Mouse (Mus musculus) heart, adult 18-20 months (tissue): ENCODE data around the gene Rnf215. TPM values are rescaled to one million over a fixed set of nuclear protein-coding genes. Genes with fewer than 3 reads are reported as not detected.

ENCODE experiments used
- microRNA-seq, 2 experiments: library from miRNA; unstranded; fragments of <30 nt; microRNA quantifications; one replicate each; pipeline ENCODE4 v1.2.0; 2022
- total RNA-seq, 2 experiments: library from RNA; stranded (reverse); gene quantifications; 2 replicates each; pipeline ENCODE4 v1.2.3; 2021

The Rnf215 gene
- total RNA-seq, 2 experiments from 2014 or later, result 11.6 to 13.5 TPM

Small RNA genes lying within 50 kb of the gene (microRNA-seq; reads per million reads assigned to microRNA genes)
- gene Mir3060, result 0.38 to 0.54 reads per million in 2 experiments

Other genes starting within 250 kb of the Rnf215 start
- under 1 TPM; 0.55 to 0.64 TPM for gene 4921536K21Rik, start 240.1 kb upstream of the Rnf215 start, total RNA-seq
- 10 to 100 TPM; 28.3 to 28.6 TPM for gene Dusp18, start 240.0 kb upstream of the Rnf215 start, total RNA-seq
- gene Slc35e4, start 220.5 kb upstream of the Rnf215 start, total RNA-seq, result 1 to 10 TPM; 3.5 TPM
- gene Tcn2, start 203.0 kb upstream of the Rnf215 start, total RNA-seq, result 10 to 100 TPM; 37.9 to 50.5 TPM
- gene Pes1, start 171.2 kb upstream of the Rnf215 start, total RNA-seq, result 10 to 100 TPM; 27.4 to 27.6 TPM
- not detected for gene 4930556J24Rik, start 158.4 kb upstream of the Rnf215 start, total RNA-seq
- under 1 TPM; 0.15 to 0.23 TPM for gene Gal3st1, start 151.6 kb upstream of the Rnf215 start, total RNA-seq
- gene Sec14l4, start 103.7 kb upstream of the Rnf215 start, total RNA-seq, result under 1 TPM; 0.25 to 0.85 TPM
- 1 to 10 TPM in 1 of 2 experiments, not detected in 1; 6.2 TPM for gene Sec14l3, start 70.4 kb upstream of the Rnf215 start, total RNA-seq
- gene Mtfp1, start 39.8 kb upstream of the Rnf215 start, total RNA-seq, result 100 to 1,000 TPM; 133 to 172 TPM
- gene Sec14l2, start 11.8 kb upstream of the Rnf215 start, total RNA-seq, result under 1 TPM; 0.44 to 0.87 TPM
- 1 to 10 TPM; 3.5 to 5.2 TPM for gene Ccdc157, start 25.1 kb downstream of the Rnf215 start, total RNA-seq
- 10 to 100 TPM; 33.4 to 38.3 TPM for gene Sf3a1, start 25.1 kb downstream of the Rnf215 start, total RNA-seq
- gene Tbc1d10a, start 51.6 kb downstream of the Rnf215 start, total RNA-seq, result 10 to 100 TPM; 11.5 to 11.9 TPM
- gene Castor1, start 83.0 kb downstream of the Rnf215 start, total RNA-seq, result 1 to 10 TPM; 5.7 to 5.9 TPM
- gene Osm, start 101.2 kb downstream of the Rnf215 start, total RNA-seq, result under 1 TPM in 1 of 2 experiments, not detected in 1; 0.15 TPM
- gene Lif, start 122.4 kb downstream of the Rnf215 start, total RNA-seq, result under 1 TPM; 0.10 TPM